Mouse (Mus musculus): Measurements from ENCODE around the gene Cux2.

GRCm38 (mm10) chr5:121950175-121950574 is 99.7 kb downstream of the Cux2 start:
- no peak for TF ChIP-seq CTCF (IDR thresholded peaks at IDR 0.05; ENCODE audit: extremely low read depth, insufficient read depth, insufficient read length, insufficient replicate concordance)
- no peak for TF ChIP-seq POLR2A (IDR thresholded peaks at IDR 0.05; ENCODE audit: low read depth, low read length)

Measured in spleen, adult 2 months (tissue).